Mouse (Mus musculus) heart, embryonic 12.5 days (tissue): ENCODE measurements around the gene Hist1h2ae. TPM values are rescaled to one million over a fixed set of nuclear protein-coding genes. Genes with fewer than 3 reads are reported as not detected.
"Not testable (repeated sequence)": the region's sequence is repeated elsewhere in the genome, so short reads cannot be mapped to it uniquely, and the experiment has no call there.

Experiments used
- ATAC-seq: fragments of 200-750 bp; cut with Nextera tagmentation; 2 replicates; pipeline ENCODE4 v1.8.0; 2017; ENCODE audit warnings: moderate TSS enrichment, moderate library complexity; ENCODE audit not compliant: insufficient number of reproducible peaks, low FRiP score
- H3K27ac ChIP-seq: fragments of 300-500 bp; sonication (generic); 2 replicates; pipeline ENCODE4 v1.5.1; 2016; ENCODE audit warnings: mild to moderate bottlenecking, moderate library complexity; ENCODE audit not compliant: poor library complexity, severe bottlenecking
- H3K27me3 ChIP-seq: fragments of 300-500 bp; sonication (generic); replicated peaks from 2 replicates; pipeline ENCODE4 v1.6.1; 2016; ENCODE audit warnings: mild to moderate bottlenecking, moderate library complexity
- H3K36me3 ChIP-seq: fragments of 300-500 bp; sonication (generic); 2 replicates; pipeline ENCODE4 v1.6.1; 2016; ENCODE audit warnings: mild to moderate bottlenecking, moderate library complexity
- H3K4me1 ChIP-seq: fragments of 300-500 bp; sonication (generic); replicated peaks from 2 replicates; pipeline ENCODE4 v1.6.1; 2016; ENCODE audit warnings: mild to moderate bottlenecking
- H3K4me2 ChIP-seq: fragments of 300-500 bp; sonication (generic); 2 replicates; pipeline ENCODE4 v1.6.1; 2016; ENCODE audit warnings: mild to moderate bottlenecking, moderate library complexity
- H3K4me3 ChIP-seq: fragments of 300-500 bp; sonication (generic); 2 replicates; pipeline ENCODE4 v1.5.1; 2016; ENCODE audit warnings: mild to moderate bottlenecking
- H3K9ac ChIP-seq: fragments of 300-500 bp; sonication (generic); 2 replicates; pipeline ENCODE4 v1.6.1; 2016; ENCODE audit warnings: mild to moderate bottlenecking, moderate library complexity
- H3K9me3 ChIP-seq: fragments of 300-500 bp; sonication (generic); replicated peaks from 2 replicates; pipeline ENCODE4 v1.6.1; 2016; ENCODE audit warnings: mild to moderate bottlenecking, moderate library complexity
- WGBS: fragments of 180-500 bp; shearing (Covaris S2); methylation state at CpG from one replicate; pipeline ENCODE4 v1.1.7; 2016; 5-methylcytosine and 5-hydroxymethylcytosine counted together
- polyA plus RNA-seq: library from polyadenylated mRNA; unstranded; fragments of >200 nt; fragmentation: Nextera tagmentation; extraction: Ambion mirVana; gene quantifications from 2 replicates; pipeline ENCODE4 v1.2.1, GENCODE M21; 2016

Gene Hist1h2ae
- polyA plus RNA-seq, 1 experiment from 2014 or later, result 40.3 TPM

DNA sequence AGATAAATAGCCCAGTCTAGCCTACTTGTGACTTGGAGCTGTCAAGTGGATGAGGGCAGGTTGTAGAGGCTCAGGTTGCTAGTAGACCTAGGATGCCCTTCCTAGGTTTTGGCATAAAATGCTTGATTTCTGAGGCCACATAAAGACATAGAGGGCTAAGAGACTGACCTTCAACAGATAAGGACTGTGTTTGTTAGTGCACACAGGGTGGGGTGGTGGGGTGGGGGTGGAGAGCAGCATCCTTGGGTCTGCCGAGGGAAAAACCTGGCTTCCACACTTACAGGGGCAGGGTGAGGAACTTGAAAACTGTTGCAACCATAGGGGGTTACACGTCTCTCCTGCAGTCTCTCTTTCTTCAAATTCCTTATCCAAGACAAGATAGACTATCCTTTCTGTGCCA lies 24.2 kb upstream of the Hist1h2ae start:
- Histone ChIP-seq H3K27me3 (no peaks in the 10 kb centered on the region), H3K9me3 (no peaks in the 10 kb centered on the region), H3K4me3 (no peak overlapping the region), H3K4me2 (no peak overlapping the region), H3K9ac (no peak overlapping the region), H3K4me1 (peaks cover 12% of the 10 kb centered on the region; the same call in 1 of the 2 replicates), H3K27ac (no peak overlapping the region), H3K36me3 (no peaks in the 10 kb centered on the region)
- no peak for ATAC-seq
- WGBS, result 59% methylated on average over 2 of the region's 2 CpGs

DNA sequence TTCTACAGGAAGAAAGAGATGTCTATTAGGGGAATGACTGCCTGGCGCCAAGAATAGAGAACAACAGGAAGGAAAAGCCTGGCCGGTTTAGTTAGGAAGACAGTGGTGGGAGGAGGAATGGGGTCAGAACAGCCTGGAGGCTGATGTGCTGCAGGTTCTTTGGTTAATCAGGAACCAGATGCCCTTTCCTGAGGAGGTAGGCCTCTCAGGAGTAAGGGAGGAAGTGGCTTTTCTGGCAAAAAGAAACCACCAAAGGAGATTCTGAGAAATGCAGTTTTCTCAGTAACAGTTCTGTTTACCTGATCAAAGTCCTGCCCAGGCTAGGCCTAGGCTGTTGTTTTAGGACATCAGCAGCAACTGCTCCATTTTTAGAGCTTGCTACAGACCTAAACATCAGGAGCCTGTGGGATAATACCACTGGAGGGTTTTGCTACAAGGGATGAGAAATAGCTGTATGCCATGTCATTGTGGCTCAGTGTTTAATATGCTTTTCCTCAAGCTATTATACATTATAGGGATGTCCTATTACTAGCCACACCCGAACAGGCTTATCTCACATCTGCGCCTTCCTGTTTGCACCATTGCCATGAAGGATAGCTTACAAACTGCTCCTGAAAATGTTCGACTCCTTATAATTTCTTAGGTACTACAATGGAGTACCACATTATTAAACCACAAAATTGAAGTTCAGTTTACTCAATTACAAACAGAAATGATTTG lies 22.2 kb upstream of the Hist1h2ae start:
- H3K36me3 ChIP-seq, result no peaks in the 10 kb centered on the region
- H3K4me2 ChIP-seq, result no peak overlapping the region
- H3K9ac ChIP-seq, result no peak overlapping the region
- H3K4me1 ChIP-seq, result peaks cover 12% of the 10 kb centered on the region; the same call in 1 of the 2 replicates
- no peaks in the 10 kb centered on the region for H3K27me3 ChIP-seq
- H3K27ac ChIP-seq, result no peak overlapping the region; the same call in 1 of the 2 replicates
- 63% methylated on average over 5 of the region's 5 CpGs for WGBS
- ATAC-seq, result no peak
- no peak overlapping the region for H3K4me3 ChIP-seq
- H3K9me3 ChIP-seq, result no peaks in the 10 kb centered on the region

DNA sequence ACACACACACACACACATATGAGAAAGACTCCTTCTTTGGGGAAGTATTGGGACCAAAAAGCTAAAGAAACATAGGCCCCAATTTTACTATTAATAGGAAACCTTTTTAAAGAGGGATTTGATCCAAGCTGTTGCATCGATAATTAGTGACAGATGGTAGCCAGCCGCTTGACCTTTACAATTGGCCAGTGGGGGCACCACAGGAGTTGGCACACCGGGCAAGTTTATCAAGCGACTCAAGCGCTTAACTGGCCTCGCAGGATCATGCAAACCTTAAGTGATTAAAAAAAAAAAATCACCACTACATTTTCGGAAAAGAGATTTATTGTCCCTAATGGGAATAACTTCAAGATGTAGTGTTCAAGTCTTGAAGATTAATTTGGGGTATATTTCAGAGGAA lies 21.6 kb upstream of the Hist1h2ae start:
- 92% methylated on average over 7 of the region's 7 CpGs for WGBS
- Histone ChIP-seq H3K27me3 (no peaks in the 10 kb centered on the region), H3K4me3 (no peak overlapping the region), H3K9me3 (no peaks in the 10 kb centered on the region), H3K36me3 (no peaks in the 10 kb centered on the region), H3K9ac (no peak overlapping the region), H3K4me2 (no peak overlapping the region), H3K4me1 (peaks cover 12% of the 10 kb centered on the region; the same call in 1 of the 2 replicates), H3K27ac (no peak overlapping the region)
- no peak for ATAC-seq

DNA sequence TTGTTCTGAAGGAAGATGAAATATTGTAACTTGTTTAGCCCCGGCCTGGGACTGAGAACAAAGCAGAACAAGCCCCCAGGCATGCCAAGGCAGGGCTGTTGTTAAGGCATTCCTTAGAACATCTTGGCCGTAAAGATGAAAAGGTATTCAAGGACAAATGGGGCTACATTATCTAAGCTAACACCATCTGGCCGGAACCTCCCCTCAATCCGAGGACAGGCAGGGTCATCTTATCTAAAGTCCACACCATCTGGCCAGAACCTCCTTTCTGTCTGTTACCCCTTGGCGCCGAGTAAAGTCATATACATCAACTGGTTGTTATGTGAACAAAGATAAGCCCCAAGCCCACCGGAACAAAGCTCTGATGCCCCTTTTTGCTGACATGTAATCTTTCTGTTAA lies 20.9 kb upstream of the Hist1h2ae start:
- H3K9ac ChIP-seq, H3K4me2 ChIP-seq, H3K9me3 ChIP-seq, ATAC-seq, H3K27me3 ChIP-seq, H3K4me3 ChIP-seq, H3K36me3 ChIP-seq, H3K27ac ChIP-seq: not testable (repeated sequence)
- peaks cover 12% of the 10 kb centered on the region; the same call in 1 of the 2 replicates for H3K4me1 ChIP-seq
- 64% methylated on average over 7 of the region's 7 CpGs for WGBS

- Histone ChIP-seq H3K27ac (no peak overlapping the region), H3K27me3 (no peaks in the 10 kb centered on the region), H3K4me2 (no peak overlapping the region), H3K4me3 (no peak overlapping the region), H3K9me3 (no peaks in the 10 kb centered on the region), H3K4me1 (peaks cover 15% of the 10 kb centered on the region; the same call in 1 of the 2 replicates), H3K9ac (no peak overlapping the region), H3K36me3 (no peaks in the 10 kb centered on the region)
- WGBS, result 85% methylated on average over 7 of the region's 7 CpGs
- no peak for ATAC-seq
Observed at GRCm38 (mm10) chr13:23591206-23591605, 20.2 kb upstream of the Hist1h2ae start.

DNA sequence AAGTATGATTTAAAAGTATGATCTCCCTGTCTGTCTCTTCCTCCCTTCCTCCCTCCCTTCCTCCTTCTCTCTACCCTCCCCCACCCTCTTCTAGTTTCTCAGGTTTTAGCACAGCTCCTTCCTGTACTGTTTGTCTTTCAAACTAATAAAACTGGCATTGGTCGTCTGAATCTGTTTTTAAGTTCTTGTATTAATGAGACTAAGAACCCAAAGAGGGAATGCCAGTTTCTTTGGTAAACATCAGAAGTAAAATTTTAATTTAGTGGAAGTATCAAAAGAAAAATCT lies 15.9 kb upstream of the Hist1h2ae start:
- Histone ChIP-seq H3K4me3 (peak overlapping the region; percentile 46), H3K4me1 (peaks cover 18% of the 10 kb centered on the region), H3K9me3 (no peaks in the 10 kb centered on the region), H3K27me3 (no peaks in the 10 kb centered on the region), H3K9ac (peak overlapping the region; percentile 67), H3K36me3 (no peaks in the 10 kb centered on the region), H3K27ac (peak overlapping the region; percentile 91), H3K4me2 (peak overlapping the region; percentile 68)
- 19% methylated on average over 1 of the region's 1 CpGs for WGBS
- no peak for ATAC-seq

DNA sequence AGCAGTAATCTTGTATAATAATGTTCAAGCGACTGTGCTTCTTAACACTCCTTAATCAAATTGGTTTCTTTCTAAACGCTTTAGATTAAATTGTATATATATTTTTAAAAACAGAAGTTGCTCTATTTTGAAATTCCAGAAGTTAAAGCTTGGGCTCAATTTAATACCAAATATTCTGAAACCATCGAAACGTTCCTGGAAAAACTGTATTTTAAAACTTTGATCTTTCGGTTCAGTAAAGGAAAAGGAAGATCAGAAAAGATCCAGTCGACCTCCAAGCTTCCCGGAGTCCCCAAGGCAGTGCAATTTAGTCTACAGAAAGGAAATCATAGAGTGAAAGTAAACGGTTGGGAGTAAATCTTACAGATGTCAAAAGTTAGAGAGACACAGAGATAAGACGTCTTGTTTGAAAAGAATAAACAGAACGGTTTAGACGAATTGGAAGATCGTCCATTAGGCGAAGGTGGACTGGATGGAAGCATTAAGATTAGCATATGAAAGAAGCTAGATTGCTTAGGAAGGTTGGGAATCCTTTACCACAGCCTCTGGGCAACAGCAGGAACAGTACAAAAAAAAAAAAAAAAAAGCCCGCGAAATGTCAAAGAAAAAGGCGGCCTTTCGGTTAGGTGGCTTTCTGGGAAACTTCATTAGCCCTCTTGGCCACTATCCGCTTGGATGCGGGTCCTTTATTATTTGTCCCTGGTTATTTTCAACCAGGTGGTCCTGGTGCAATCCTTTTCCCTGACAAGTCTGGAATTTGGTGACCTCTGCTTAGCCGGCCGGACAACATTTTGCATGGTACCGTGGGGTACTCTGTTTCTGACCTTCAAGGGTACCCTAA lies 15.3 kb upstream of the Hist1h2ae start:
- Histone ChIP-seq H3K4me3 (peak overlapping the region; percentile 46), H3K36me3 (no peaks in the 10 kb centered on the region), H3K9me3 (no peaks in the 10 kb centered on the region), H3K27me3 (no peaks in the 10 kb centered on the region), H3K9ac (peak overlapping the region; percentile 67), H3K27ac (peak overlapping the region; percentile 91), H3K4me2 (peak overlapping the region; percentile 68), H3K4me1 (peaks cover 19% of the 10 kb centered on the region)
- no peak for ATAC-seq
- WGBS, result 2% methylated on average over 22 of the region's 22 CpGs

- ATAC-seq, result peak; percentile 87
- not testable (repeated sequence) for H3K27me3 ChIP-seq, H3K36me3 ChIP-seq, H3K9me3 ChIP-seq
- 0% methylated on average over 34 of the region's 36 CpGs for WGBS
- Histone ChIP-seq H3K27ac (peak overlapping the region; percentile 97), H3K4me2 (peak overlapping the region; percentile 90), H3K4me1 (peaks cover 19% of the 10 kb centered on the region), H3K4me3 (peak overlapping the region; percentile 55), H3K9ac (peak overlapping the region; percentile 88)
Observed at GRCm38 (mm10) chr13:23585442-23586098, 14.6 kb upstream of the Hist1h2ae start.

DNA sequence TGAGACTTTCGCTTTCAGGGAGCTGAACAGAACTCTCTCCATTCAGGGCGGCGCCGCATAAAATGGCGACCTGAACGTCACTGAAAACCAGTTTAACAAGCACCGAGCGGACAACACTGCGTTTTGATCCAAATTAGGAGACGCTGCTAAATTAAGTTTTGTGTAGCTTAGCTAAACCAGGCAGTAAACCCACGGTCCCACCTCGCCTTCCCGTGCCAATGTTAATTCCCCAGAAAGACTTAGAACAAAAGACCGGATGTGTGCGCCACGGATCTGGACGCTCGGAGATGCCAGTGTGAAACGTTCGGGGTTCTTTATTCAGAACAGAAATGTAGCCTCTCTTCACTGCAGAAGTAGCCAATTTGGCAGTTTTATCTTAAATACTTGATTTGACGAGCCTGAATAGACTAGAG lies 14.0 kb upstream of the Hist1h2ae start:
- H3K4me3 ChIP-seq, result peak overlapping the region; percentile 55
- H3K9me3 ChIP-seq, result no peaks in the 10 kb centered on the region
- peaks cover 19% of the 10 kb centered on the region for H3K4me1 ChIP-seq
- H3K9ac ChIP-seq, result peak overlapping the region; percentile 88
- ATAC-seq, result no peak
- H3K36me3 ChIP-seq, result no peaks in the 10 kb centered on the region
- no peaks in the 10 kb centered on the region for H3K27me3 ChIP-seq
- peak overlapping the region; percentile 97 for H3K27ac ChIP-seq
- under 1% methylated on average over 21 of the region's 21 CpGs for WGBS
- H3K4me2 ChIP-seq, result peak overlapping the region; percentile 90

DNA sequence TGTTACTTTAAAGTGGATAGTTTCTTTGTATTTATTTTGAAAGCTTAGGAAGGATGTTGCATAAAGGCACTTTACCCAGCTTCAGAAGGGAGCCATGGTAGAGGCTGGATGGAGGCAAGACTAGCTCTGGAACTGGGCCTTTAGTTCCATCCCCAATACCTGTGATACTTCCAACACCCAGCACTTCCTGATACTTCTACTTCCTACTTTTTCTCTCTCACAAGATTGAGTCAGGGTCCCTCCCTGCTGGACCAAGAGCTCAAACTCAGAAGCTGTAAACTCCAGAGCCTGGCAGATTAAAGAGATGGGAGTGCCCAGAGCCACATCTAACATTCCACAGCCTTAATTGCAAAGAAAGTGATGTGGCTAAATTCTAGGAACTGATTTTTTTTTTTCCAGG lies 13.3 kb upstream of the Hist1h2ae start:
- Histone ChIP-seq H3K4me3 (peak overlapping the region; percentile 17; the same call in 1 of the 2 replicates), H3K36me3 (no peaks in the 10 kb centered on the region), H3K4me2 (peak overlapping the region; percentile 62), H3K27ac (peak overlapping the region; percentile 97), H3K4me1 (peaks cover 19% of the 10 kb centered on the region), H3K9ac (peak overlapping the region; percentile 61), H3K9me3 (no peaks in the 10 kb centered on the region), H3K27me3 (no peaks in the 10 kb centered on the region)
- ATAC-seq, result no peak
